Mouse (Mus musculus): ENCODE data around the gene Gm11077. TPM values are rescaled to one million over a fixed set of nuclear protein-coding genes. Genes with fewer than 3 reads are reported as not detected.

Gene Gm11077
- total RNA-seq, 2 experiments from 2014 or later = not detected

DNA sequence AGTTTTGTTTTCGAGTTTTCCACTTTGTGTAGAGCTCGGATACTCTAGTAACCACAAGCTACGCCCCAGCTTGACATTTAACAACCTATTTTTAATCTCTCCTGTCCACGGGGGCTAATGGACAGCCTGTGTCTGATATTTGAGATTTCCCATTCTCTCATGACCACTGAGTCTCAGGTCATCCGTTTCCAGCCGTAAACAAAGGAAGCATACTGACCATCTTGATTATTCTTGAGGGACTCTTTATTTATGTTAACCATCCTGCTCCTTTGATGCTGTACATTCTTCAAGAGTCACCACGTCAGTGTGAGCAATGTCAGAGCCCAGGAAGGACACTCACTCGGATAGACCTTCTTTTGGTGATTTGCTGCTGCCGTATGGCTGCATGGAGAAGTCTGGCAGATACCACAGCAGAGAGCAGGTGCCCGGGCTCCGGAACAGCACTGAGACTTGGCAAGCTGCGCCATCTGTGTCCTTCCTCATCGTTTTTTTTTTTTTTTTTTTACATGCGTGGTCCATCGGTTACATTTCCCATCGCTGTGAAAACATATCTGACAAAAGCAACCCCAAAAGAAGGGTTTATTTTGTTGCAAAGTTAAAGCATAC, 70.5 kb downstream of the Gm11077 start:
- no peak overlapping the region for H3K4me3 ChIP-seq
- intact Hi-C loops (cut with DNase I) = no loop called here
- H3K27ac ChIP-seq = no peak overlapping the region
- DNase-seq (ENCODE audit: extremely low spot score in 1 of 2, low spot score in 2 of 2) = no peak
- no peak for TF ChIP-seq CTCF (IDR thresholded peaks at IDR 0.05)

DNA sequence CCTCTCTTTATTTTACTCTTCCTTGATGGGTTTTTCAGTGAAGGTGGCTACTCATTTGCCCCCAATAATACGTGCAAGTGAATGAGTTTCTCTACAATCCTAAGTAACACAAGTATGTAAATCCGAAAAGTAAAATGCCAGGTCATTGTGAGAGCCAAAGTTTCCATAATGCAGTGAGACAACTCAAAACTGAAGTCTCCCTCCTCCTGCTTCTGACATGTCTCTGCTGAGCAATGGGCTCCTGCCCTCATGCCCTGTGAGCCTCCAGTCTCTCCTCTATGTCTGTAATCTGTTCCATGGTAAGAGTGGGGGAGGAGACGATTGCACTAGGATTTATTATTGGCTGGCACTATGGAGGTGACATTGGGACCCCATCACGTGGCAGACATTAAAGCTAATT, 71.5 kb downstream of the Gm11077 start:
- H3K4me3 ChIP-seq = no peak overlapping the region
- intact Hi-C loops (cut with DNase I) = no loop called here
- no peak for TF ChIP-seq CTCF (IDR thresholded peaks at IDR 0.05)
- no peak for DNase-seq (ENCODE audit: extremely low spot score in 1 of 2, low spot score in 2 of 2)
- H3K27ac ChIP-seq = no peak overlapping the region

Other genes with a start within 250 kb of the Gm11077 start
- 10 to 100 TPM; 67.1 to 67.2 TPM for gene Aebp2, start 106.6 kb upstream of the Gm11077 start, total RNA-seq (2021)

All from left cerebral cortex, adult 2 months (tissue).